Mouse (Mus musculus) kidney, postnatal 14 days (tissue): ENCODE measurements around the gene Usp37.
"Not testable (repeated sequence)": the region's sequence is repeated elsewhere in the genome, so short reads cannot be mapped to it uniquely, and the experiment has no call there.

Experiments used
- DNase-seq: peaks from one replicate; pipeline ENCODE4 v3.0.0; 2022; ENCODE audit warnings: mixed read lengths

The Usp37 gene

GRCm38 (mm10) chr1:74396456-74397222 is 147.4 kb downstream of the Usp37 start:
- not testable (repeated sequence) for DNase-seq

GRCm38 (mm10) chr1:74395290-74395689 is 148.8 kb downstream of the Usp37 start:
- no peak for DNase-seq

- no peak for DNase-seq
Measured at GRCm38 (mm10) chr1:74394858-74395257, 149.2 kb downstream of the Usp37 start.

GRCm38 (mm10) chr1:74394311-74394710 is 149.8 kb downstream of the Usp37 start:
- no peak for DNase-seq

- DNase-seq, result no peak
Measured at GRCm38 (mm10) chr1:74393697-74394096, 150.4 kb downstream of the Usp37 start.

- DNase-seq, result no peak
Measured at GRCm38 (mm10) chr1:74393010-74393409, 151.1 kb downstream of the Usp37 start.

DNA sequence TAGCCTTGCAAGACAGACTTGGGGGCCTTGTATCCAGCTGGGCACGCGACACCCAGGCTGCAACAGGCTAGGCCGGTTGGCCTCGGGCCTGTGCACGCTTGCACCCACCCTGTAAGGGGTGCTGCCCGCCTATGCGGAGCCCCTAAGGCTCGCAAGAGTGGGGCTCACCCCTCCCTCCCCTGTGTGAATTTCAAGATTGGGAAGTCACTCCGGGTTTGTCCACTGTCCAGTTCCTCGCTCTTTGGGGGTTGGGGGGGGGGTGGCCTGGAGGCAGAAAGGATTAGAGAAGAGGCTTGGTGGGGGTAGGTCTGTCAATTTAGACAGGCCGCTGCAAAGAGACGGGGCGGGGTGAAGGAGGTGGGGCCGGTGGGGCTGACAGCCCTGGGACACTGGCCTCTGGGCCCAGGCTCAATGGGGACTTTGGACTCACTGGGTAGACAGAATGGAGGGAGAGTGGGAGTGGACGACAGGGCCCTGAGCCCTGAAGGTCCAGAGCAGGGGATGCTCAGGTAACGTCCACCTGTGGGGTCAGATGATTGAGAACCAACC is 151.6 kb downstream of the Usp37 start:
- DNase-seq, result peak; percentile 83

DNA sequence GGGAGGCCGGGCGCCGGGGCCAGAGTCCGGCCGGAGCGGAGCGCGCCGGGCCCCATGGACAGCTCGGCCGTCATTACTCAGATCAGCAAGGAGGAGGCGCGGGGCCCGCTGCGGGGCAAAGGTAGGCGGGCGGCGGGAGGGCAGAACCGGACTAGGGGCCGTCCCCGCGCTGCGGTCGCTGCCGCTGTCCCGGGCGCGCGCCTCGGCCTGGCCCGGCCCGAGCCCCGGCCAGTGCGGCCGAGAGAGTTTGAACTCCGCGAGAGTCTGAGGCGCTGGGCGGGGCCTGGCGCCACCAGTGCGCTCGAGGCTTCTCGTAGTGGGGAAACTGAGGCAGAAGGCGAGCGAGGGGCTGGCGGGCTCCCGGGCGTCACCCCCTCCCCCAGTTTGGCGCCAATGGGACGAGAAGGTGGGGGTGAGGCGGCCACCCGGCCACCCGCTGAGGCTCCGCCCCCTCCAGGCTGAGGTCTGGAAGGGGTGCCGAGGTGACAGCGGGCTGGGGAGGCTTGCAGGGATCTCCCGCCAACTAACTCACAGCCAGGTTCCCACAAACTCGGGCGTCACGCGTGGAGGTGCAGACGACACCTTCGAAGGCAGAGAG is 152.1 kb downstream of the Usp37 start:
- DNase-seq, result peak; percentile 90

- DNase-seq, result peak; percentile 99
Measured at GRCm38 (mm10) chr1:74390924-74391748, 152.9 kb downstream of the Usp37 start, which contains the start of gene Ctdsp1. Gene Ctdsp1, plus strand, starts transcription at chr1:74391509.

- peak; percentile 69 for DNase-seq
Measured at GRCm38 (mm10) chr1:74390287-74390906, 153.7 kb downstream of the Usp37 start.

GRCm38 (mm10) chr1:74389831-74390286 is 154.2 kb downstream of the Usp37 start:
- DNase-seq, result peak; percentile 37

DNA sequence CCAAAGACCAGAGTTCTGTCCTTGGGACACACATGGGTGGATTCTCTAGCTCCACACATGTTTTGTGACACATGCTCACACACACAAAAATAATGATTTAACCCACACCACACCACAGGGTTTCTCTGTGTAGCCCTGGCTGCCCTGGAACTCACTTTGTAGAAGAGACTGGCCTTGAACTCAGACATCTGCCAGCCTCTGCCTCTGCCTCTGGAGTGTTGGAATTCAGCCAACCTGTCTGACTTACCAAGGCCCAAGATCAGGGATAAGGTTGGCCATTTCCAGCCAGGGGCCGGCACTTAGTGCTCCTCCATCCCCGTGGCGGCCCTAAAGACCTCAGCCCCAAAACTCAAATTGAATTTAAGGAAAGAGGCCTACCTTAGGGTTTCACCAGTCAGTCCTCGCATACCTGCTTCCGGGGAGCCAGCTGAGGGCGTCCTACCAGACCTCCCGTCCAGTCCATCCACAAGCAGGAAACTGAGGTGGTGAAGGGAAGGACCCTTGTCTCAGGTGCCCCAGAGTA is 155.6 kb downstream of the Usp37 start:
- no peak for DNase-seq

GRCm38 (mm10) chr1:74387386-74387988 is 156.6 kb downstream of the Usp37 start:
- DNase-seq, result no peak

DNA sequence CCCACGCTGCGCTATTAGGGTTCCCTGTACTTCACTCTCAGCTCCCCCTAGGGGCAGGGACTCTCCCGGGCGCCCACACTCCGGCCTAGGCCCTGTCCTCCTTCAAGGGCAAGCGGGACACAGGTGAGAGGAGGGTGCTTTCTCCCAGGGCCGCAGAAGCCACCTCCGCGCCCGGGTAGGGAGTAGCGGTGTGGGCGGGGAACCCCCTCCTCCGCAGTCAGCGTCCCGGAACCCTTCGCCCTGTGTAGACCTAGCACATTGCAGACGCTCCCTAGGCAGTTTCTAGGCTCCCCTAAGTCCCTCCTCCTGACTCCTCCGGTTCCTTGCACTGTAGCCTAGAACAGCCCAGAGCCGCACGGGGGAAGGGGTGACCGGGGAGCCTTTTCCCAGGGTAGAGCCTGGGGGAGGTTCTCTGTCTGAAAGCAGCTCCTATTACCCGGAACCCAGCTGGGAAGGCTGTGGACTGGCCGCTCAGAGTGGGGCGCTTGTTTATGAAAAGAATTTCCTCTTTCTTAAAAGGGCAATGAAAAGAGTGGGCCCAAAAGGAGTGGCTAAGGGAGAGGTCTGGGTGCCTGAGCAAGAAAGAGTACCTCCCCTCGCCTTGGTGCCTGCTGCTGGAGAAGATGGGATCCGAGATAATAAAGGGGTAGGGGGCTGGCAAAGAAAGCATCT is 157.2 kb downstream of the Usp37 start:
- peak; percentile 96 for DNase-seq

- DNase-seq, result no peak
Measured at GRCm38 (mm10) chr1:74386363-74386713, 157.7 kb downstream of the Usp37 start.

- DNase-seq, result no peak
Measured at GRCm38 (mm10) chr1:74385531-74385930, 158.6 kb downstream of the Usp37 start.
